Mouse (Mus musculus) G1E (cell line): ENCODE results near the gene Pip5k1b.

Source experiments
- CTCF ChIP-seq: IDR thresholded peaks from 2 replicates; pipeline ENCODE4 v1.5.1; 2012; ENCODE audit warnings: low read depth, low read length, inconsistent platforms, mixed read lengths
- GATA1 ChIP-seq: IDR thresholded peaks from 2 replicates; pipeline ENCODE4 v1.6.1; 2012; ENCODE audit warnings: borderline replicate concordance, low read length, inconsistent platforms, mixed read lengths

DNA sequence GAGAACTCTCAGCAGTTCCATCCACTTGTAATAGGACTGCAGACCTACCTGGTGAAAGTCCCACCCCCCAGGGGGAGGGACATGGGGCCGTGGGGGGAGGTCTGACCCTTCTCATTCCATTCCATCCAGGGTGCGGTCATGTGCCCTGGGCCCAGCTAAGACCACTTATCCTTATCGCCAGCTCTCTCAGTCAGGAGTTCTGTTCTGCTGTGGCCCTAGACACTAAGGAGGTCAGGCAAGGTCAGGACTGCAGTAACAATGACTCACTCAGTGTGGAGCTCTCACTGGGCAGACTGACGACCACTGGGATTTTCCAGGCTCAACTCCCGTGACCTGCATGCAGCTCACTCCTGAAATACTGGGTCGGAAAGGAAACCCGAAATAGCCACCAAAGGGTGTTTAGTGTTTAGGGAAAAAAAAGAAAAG is 16.1 kb upstream of the Pip5k1b start:
- TF ChIP-seq CTCF: no peak
- no peak for TF ChIP-seq GATA1
